Mouse (Mus musculus) megakaryocyte, embryonic 14.5 days (primary cell): ENCODE measurements at regions not wholly inside any gene's neighbourhood (a gene's known extent, or its start where the extent isn't known, plus 50 kb on each side); places are given as distances from the start of the nearest gene placed in this dataset.

Source experiments
- FLI1 ChIP-seq: IDR thresholded peaks from 2 replicates; pipeline ENCODE4 v1.6.1; 2012; ENCODE audit warnings: low read length, inconsistent platforms, mixed read lengths
- GATA1 ChIP-seq: IDR thresholded peaks from 3 replicates; pipeline ENCODE4 v1.6.1; 2012; ENCODE audit warnings: mixed read lengths, low read length, inconsistent platforms, borderline replicate concordance

DNA sequence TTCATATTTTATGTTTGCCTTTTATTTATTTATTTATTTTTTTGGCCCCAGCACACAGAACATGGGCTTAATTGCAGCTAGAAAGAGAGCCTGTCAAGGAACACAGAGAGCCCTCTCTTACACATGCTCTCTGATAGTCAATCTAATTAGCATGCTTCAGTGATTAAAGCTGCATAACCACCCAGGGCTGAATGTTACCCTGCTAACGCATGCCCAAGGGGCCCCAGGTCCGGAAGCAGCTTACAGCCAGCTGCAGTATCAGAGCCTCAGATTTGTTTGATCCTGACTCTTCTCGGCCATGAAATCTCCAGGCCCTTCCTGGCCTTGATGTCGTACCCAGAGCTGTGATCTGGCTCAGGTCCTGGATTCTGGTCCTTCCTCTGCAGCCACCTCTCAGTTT lies 569.4 kb upstream of the Gm19410 start:
- TF ChIP-seq GATA1 (no peak), FLI1 (no peak)
